Mouse (Mus musculus): ENCODE results near the gene Psme3. TPM values are rescaled to one million over a fixed set of nuclear protein-coding genes. Genes with fewer than 3 reads are reported as not detected.
"Not testable (repeated sequence)": the region's sequence is repeated elsewhere in the genome, so short reads cannot be mapped to it uniquely, and the experiment has no call there.

Gene Psme3
- total RNA-seq, 2 experiments from 2014 or later, result 54.1 to 57.8 TPM

GRCm38 (mm10) chr11:101307744-101308143, 8.3 kb upstream of the Psme3 start:
- no peak for DNase-seq
- intact Hi-C loops (cut with DNase I), result no loop called here

- intact Hi-C loops (cut with DNase I), result no loop called here
Measured at GRCm38 (mm10) chr11:101311083-101311482, 4.9 kb upstream of the Psme3 start.

GRCm38 (mm10) chr11:101312150-101312549, 3.9 kb upstream of the Psme3 start:
- no peak for DNase-seq
- intact Hi-C loops (cut with DNase I), result no loop called here

More at GRCm38 (mm10) chr11:101311083-101311482, 4.9 kb upstream of the Psme3 start:
- DNase-seq, result no peak

GRCm38 (mm10) chr11:101314567-101314966, 1.4 kb upstream of the Psme3 start:
- intact Hi-C loops (cut with DNase I), result no loop called here
- no peak for DNase-seq

- intact Hi-C loops (cut with DNase I), result no loop called here
- no peak for DNase-seq
Measured at GRCm38 (mm10) chr11:101315082-101315650, 847 bp upstream of the Psme3 start.

- DNase-seq, result no peak
- intact Hi-C loops (cut with DNase I), result no loop called here
Measured at GRCm38 (mm10) chr11:101316501-101316917, 496 bp downstream of the Psme3 start.

- DNase-seq, result peak; percentile 48 to 55
- intact Hi-C loops (cut with DNase I), result loop anchor here (1.0 kb wide), 1 partner anchor 72 kb away; no protein-coding TSS in a partner anchor
Measured at GRCm38 (mm10) chr11:101323609-101324008, 7.6 kb downstream of the Psme3 start.

GRCm38 (mm10) chr11:101324763-101325162, 8.8 kb downstream of the Psme3 start, which contains the start of gene Aoc2:
Aoc2 (plus strand) TSS chr11:101325063.
- intact Hi-C loops (cut with DNase I), result no loop called here
- no peak for DNase-seq

GRCm38 (mm10) chr11:101325201-101325600, 9.2 kb downstream of the Psme3 start:
- intact Hi-C loops (cut with DNase I), result not testable (repeated sequence)
- peak in 1 of 2 experiments; percentile 18 for DNase-seq

GRCm38 (mm10) chr11:101326147-101326546, 10.1 kb downstream of the Psme3 start:
- no peak for DNase-seq
- intact Hi-C loops (cut with DNase I), result no loop called here

- no peak for DNase-seq
- intact Hi-C loops (cut with DNase I), result no loop called here
Measured at GRCm38 (mm10) chr11:101327311-101327710, 11.3 kb downstream of the Psme3 start.

GRCm38 (mm10) chr11:101328941-101329635, 13.1 kb downstream of the Psme3 start:
- intact Hi-C loops (cut with DNase I), result no loop called here
- DNase-seq, result no peak

GRCm38 (mm10) chr11:101330371-101330924, 14.4 kb downstream of the Psme3 start, which contains the start of gene Aoc3:
Aoc3 (plus strand) TSS chr11:101330605.
- intact Hi-C loops (cut with DNase I), result no loop called here
- peak in 1 of 2 experiments; percentile 26 for DNase-seq

GRCm38 (mm10) chr11:101330961-101331360, 14.9 kb downstream of the Psme3 start:
- intact Hi-C loops (cut with DNase I); DNase-seq: not testable (repeated sequence)

- intact Hi-C loops (cut with DNase I), result no loop called here
- DNase-seq, result no peak
Measured at GRCm38 (mm10) chr11:101332537-101332936, 16.5 kb downstream of the Psme3 start.

GRCm38 (mm10) chr11:101334023-101334422, 18.0 kb downstream of the Psme3 start:
- intact Hi-C loops (cut with DNase I), result no loop called here
- no peak for DNase-seq

- DNase-seq, result no peak
- intact Hi-C loops (cut with DNase I), result no loop called here
Measured at GRCm38 (mm10) chr11:101334516-101334915, 18.5 kb downstream of the Psme3 start.

- intact Hi-C loops (cut with DNase I), result no loop called here
- DNase-seq, result no peak
Measured at GRCm38 (mm10) chr11:101335685-101336084, 19.7 kb downstream of the Psme3 start.

- no peak for DNase-seq
- intact Hi-C loops (cut with DNase I), result no loop called here
Measured at GRCm38 (mm10) chr11:101338123-101338760, 22.2 kb downstream of the Psme3 start.

- intact Hi-C loops (cut with DNase I), result no loop called here
- no peak for DNase-seq
Measured at GRCm38 (mm10) chr11:101347083-101347775, 31.2 kb downstream of the Psme3 start.

- DNase-seq, result no peak
- intact Hi-C loops (cut with DNase I), result no loop called here
Measured at GRCm38 (mm10) chr11:101348774-101349173, 32.8 kb downstream of the Psme3 start.
